Mouse (Mus musculus) forebrain, embryonic 14.5 days (tissue): ENCODE measurements at regions not wholly inside any gene's neighbourhood (a gene's known extent, or its start where the extent isn't known, plus 50 kb on each side); places are given as distances from the start of the nearest gene placed in this dataset.

ENCODE experiments used
- ATAC-seq: fragments of 200-750 bp; cut with Nextera tagmentation; 2 replicates; pipeline ENCODE4 v1.8.0; 2017; ENCODE audit warnings: mild to moderate bottlenecking, moderate library complexity
- DNase-seq: peaks from one replicate; pipeline ENCODE4 v3.0.0-alpha.2; 2015; ENCODE audit warnings: low spot score
- H3K27ac ChIP-seq: fragments of 300-500 bp; sonication (generic); 2 replicates; pipeline ENCODE4 v1.5.1; 2014; ENCODE audit warnings: low read depth, mild to moderate bottlenecking, control low read depth, low read length, moderate library complexity
- H3K27me3 ChIP-seq: fragments of 300-500 bp; sonication (generic); replicated peaks from 2 replicates; pipeline ENCODE4 v1.6.1; 2014; ENCODE audit warnings: low read length, control low read depth, mixed read lengths; ENCODE audit not compliant: control insufficient read depth, insufficient read depth
- H3K36me3 ChIP-seq: fragments of 300-500 bp; sonication (generic); 2 replicates; pipeline ENCODE4 v1.6.1; 2014; ENCODE audit warnings: low read length, control low read depth; ENCODE audit not compliant: control insufficient read depth, insufficient read depth
- H3K4me1 ChIP-seq: fragments of 300-500 bp; sonication (generic); 2 replicates; pipeline ENCODE4 v1.6.1; 2014; ENCODE audit warnings: antibody characterized with exemption, low read length, control low read depth; ENCODE audit not compliant: control insufficient read depth, insufficient read depth
- H3K4me2 ChIP-seq: fragments of 300-500 bp; sonication (generic); 2 replicates; pipeline ENCODE4 v1.6.1; 2014; ENCODE audit warnings: mild to moderate bottlenecking, control low read depth, low read length
- H3K4me3 ChIP-seq: fragments of 300-500 bp; sonication (generic); 2 replicates; pipeline ENCODE4 v1.5.1; 2014; ENCODE audit warnings: low read depth, low read length, control low read depth
- H3K9ac ChIP-seq: fragments of 300-500 bp; sonication (generic); 2 replicates; pipeline ENCODE4 v1.6.1; 2014; ENCODE audit warnings: mild to moderate bottlenecking, low read length, control low read depth, moderate library complexity
- H3K9me3 ChIP-seq: fragments of 300-500 bp; sonication (generic); replicated peaks from 2 replicates; pipeline ENCODE4 v1.6.1; 2016; ENCODE audit warnings: low read length, control low read depth, mixed read lengths; ENCODE audit not compliant: control insufficient read depth
- WGBS: fragments of 180-500 bp; shearing (Covaris S2); extraction: QIAGEN DNeasy Blood & Tissue Kit; methylation state at CpG from one replicate; pipeline ENCODE4 v1.1.7; 2014; 5-methylcytosine and 5-hydroxymethylcytosine counted together

DNA sequence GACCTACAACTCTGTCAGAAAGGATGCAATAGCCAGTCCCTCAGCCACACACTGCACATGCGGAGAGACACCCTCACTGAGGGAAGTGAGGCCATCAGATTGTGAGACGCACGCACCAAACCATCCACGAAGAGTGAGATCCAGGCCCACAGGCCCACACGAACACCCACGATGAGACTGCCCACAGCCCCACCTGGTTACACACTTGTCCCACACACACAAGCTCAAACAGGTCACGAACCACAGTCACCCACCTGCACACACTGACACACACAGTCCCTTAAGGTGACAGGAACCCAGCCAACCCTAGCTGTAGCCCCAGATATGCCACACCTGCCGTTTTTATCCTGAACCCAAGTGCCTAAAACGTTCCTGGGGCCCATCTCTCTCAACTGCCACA lies 76.8 kb downstream of the Zfp36l2 start:
- no peaks in the 10 kb centered on the region for H3K9me3 ChIP-seq
- no peaks in the 10 kb centered on the region for H3K27me3 ChIP-seq
- H3K27ac ChIP-seq: no peak overlapping the region
- 84% methylated on average over 9 of the region's 9 CpGs for WGBS
- no peaks in the 10 kb centered on the region for H3K36me3 ChIP-seq
- no peaks in the 10 kb centered on the region for H3K4me1 ChIP-seq
- H3K4me2 ChIP-seq: no peak overlapping the region
- ATAC-seq: no peak
- no peak for DNase-seq
- no peak overlapping the region for H3K9ac ChIP-seq
- no peak overlapping the region for H3K4me3 ChIP-seq

DNA sequence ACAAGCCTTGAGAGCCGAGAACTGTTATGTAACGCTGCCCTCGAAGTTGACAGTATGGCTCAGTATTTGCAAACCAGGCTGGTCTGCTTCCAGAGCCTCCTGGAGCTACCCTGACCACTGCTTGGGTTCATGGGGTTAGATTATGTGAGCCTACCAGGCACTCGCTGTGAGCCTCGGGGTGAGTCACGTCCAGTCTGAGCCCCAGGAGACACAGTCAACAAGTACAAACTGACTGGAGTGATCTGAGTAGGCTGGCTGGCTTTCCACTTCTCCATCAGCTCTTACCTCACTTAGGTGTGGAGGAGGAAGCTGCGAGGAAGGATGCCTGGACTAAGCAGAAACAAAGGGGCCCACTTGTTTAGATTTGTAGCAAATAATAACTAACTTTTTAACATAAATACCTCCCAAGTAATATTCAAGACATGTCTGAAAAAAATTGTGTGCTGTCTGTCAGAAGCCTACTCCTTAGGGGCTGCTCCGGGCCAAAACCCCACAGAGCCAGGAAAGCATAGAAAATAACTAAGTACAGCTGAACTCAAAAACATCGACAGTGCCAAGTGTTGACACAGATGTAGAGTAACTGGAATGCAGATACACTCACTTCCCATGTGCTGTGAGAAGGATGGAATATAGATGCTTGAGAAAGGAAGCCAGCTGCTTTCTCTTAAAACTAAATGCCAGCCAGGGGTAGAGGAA lies 77.6 kb downstream of the Zfp36l2 start:
- no peak overlapping the region for H3K27ac ChIP-seq
- WGBS: 81% methylated on average over 9 of the region's 9 CpGs

GRCm38 (mm10) chr17:84107946-84108686 lies 79.6 kb downstream of the Zfp36l2 start:
- 90% methylated on average over 8 of the region's 8 CpGs for WGBS

More for the DNA sequence above, 77.6 kb downstream of the Zfp36l2 start:
- ATAC-seq (no peak), DNase-seq (no peak)
- Histone ChIP-seq H3K4me1 (no peaks in the 10 kb centered on the region), H3K4me2 (no peak overlapping the region), H3K4me3 (no peak overlapping the region), H3K9me3 (no peaks in the 10 kb centered on the region), H3K27me3 (no peaks in the 10 kb centered on the region), H3K36me3 (no peaks in the 10 kb centered on the region), H3K9ac (no peak overlapping the region)

DNA sequence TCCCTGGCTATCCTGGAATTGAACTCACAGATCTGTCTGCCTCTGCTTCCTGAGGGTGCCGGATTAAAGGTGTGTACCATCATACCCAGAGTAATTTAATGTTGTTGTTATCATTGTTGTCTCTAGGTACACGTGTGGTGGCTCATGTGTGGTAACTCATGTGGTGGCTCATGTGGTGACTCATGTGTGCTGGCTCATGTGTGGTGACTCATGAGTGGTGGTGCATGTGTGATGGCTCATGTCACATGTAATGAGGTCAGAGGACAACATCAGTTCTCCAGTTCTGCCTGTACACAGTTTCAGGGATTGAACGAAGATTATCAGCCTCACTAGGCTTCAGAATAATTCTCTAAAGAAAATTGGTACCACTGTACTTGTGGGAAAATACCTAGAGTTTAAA lies 80.2 kb downstream of the Zfp36l2 start:
- WGBS: 83% methylated on average over 3 of the region's 3 CpGs
- no peaks in the 10 kb centered on the region for H3K4me1 ChIP-seq
- no peak for ATAC-seq

More at GRCm38 (mm10) chr17:84107946-84108686, 79.6 kb downstream of the Zfp36l2 start:
- Histone ChIP-seq H3K9me3 (no peaks in the 10 kb centered on the region), H3K9ac (no peak overlapping the region), H3K4me3 (no peak overlapping the region), H3K4me2 (no peak overlapping the region), H3K27me3 (no peaks in the 10 kb centered on the region), H3K27ac (no peak overlapping the region), H3K4me1 (no peaks in the 10 kb centered on the region), H3K36me3 (no peaks in the 10 kb centered on the region)
- DNase-seq (no peak), ATAC-seq (no peak)

GRCm38 (mm10) chr17:84104242-84104641 lies 83.5 kb downstream of the Zfp36l2 start:
- ATAC-seq (no peak), DNase-seq (no peak)
- Histone ChIP-seq H3K36me3 (no peaks in the 10 kb centered on the region), H3K4me1 (no peaks in the 10 kb centered on the region), H3K27ac (no peak overlapping the region), H3K4me3 (no peak overlapping the region), H3K4me2 (no peak overlapping the region), H3K27me3 (no peaks in the 10 kb centered on the region), H3K9ac (no peak overlapping the region), H3K9me3 (no peaks in the 10 kb centered on the region)
- WGBS: 88% methylated on average over 7 of the region's 7 CpGs

More for the DNA sequence above, 80.2 kb downstream of the Zfp36l2 start:
- DNase-seq: no peak
- Histone ChIP-seq H3K4me2 (no peak overlapping the region), H3K4me3 (no peak overlapping the region), H3K9ac (no peak overlapping the region), H3K36me3 (no peaks in the 10 kb centered on the region), H3K27ac (no peak overlapping the region), H3K27me3 (no peaks in the 10 kb centered on the region), H3K9me3 (no peaks in the 10 kb centered on the region)

- H3K36me3 ChIP-seq: no peaks in the 10 kb centered on the region
- no peaks in the 10 kb centered on the region for H3K9me3 ChIP-seq
- no peak overlapping the region for H3K27ac ChIP-seq
- no peaks in the 10 kb centered on the region for H3K27me3 ChIP-seq
- H3K9ac ChIP-seq: no peak overlapping the region
- H3K4me1 ChIP-seq: no peaks in the 10 kb centered on the region
- H3K4me3 ChIP-seq: no peak overlapping the region
- H3K4me2 ChIP-seq: no peak overlapping the region
- ATAC-seq (no peak), DNase-seq (no peak)
- 73% methylated on average over 7 of the region's 7 CpGs for WGBS
These were observed 84.4 kb downstream of the Zfp36l2 start for GRCm38 (mm10) chr17:84103344-84103743.

DNA sequence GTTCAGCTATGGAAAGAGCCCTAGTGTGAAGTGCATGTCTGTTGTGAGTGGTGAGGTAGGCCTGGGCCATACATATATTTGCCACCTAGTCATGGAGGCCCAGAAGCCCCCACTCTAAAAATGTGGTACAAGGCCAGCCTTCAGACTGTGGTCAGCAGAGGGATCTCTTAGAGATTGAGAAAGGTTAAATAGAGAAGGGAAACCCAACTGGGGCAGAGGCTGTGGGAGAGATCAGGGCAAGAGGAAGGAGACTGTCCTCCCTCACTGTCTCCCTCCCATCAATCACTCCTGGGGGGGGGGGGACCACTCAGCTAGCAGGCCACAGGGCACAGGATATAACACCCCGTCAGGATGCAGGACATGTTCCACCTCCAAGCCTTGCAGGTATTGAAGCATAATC lies 86.1 kb downstream of the Zfp36l2 start:
- H3K9ac ChIP-seq: no peak overlapping the region
- DNase-seq: no peak

GRCm38 (mm10) chr17:84100523-84100922 lies 87.2 kb downstream of the Zfp36l2 start:
- no peak overlapping the region for H3K9ac ChIP-seq
- no peak overlapping the region for H3K4me3 ChIP-seq
- no peaks in the 10 kb centered on the region for H3K36me3 ChIP-seq
- no peak overlapping the region for H3K4me2 ChIP-seq
- 33% methylated on average over 10 of the region's 10 CpGs for WGBS
- no peaks in the 10 kb centered on the region for H3K9me3 ChIP-seq
- ATAC-seq (no peak), DNase-seq (peak; percentile 59)
- H3K4me1 ChIP-seq: peaks cover 18% of the 10 kb centered on the region
- no peaks in the 10 kb centered on the region for H3K27me3 ChIP-seq
- no peak overlapping the region; the same call in 1 of the 2 replicates for H3K27ac ChIP-seq

More for the DNA sequence above, 86.1 kb downstream of the Zfp36l2 start:
- ATAC-seq: no peak
- Histone ChIP-seq H3K9me3 (no peaks in the 10 kb centered on the region), H3K4me2 (no peak overlapping the region), H3K27me3 (no peaks in the 10 kb centered on the region), H3K4me1 (peaks cover 10% of the 10 kb centered on the region), H3K36me3 (no peaks in the 10 kb centered on the region), H3K27ac (no peak overlapping the region), H3K4me3 (no peak overlapping the region)
- WGBS: 88% methylated on average over 1 of the region's 1 CpGs

- no peak overlapping the region for H3K9ac ChIP-seq
- no peaks in the 10 kb centered on the region for H3K27me3 ChIP-seq
- WGBS: 89% methylated on average over 9 of the region's 9 CpGs
- DNase-seq: no peak
- H3K4me1 ChIP-seq: peaks cover 19% of the 10 kb centered on the region
- no peak overlapping the region for H3K27ac ChIP-seq
- no peak overlapping the region for H3K4me2 ChIP-seq
- no peaks in the 10 kb centered on the region for H3K36me3 ChIP-seq
- no peak for ATAC-seq
- H3K9me3 ChIP-seq: no peaks in the 10 kb centered on the region
- H3K4me3 ChIP-seq: no peak overlapping the region
These were observed 88.0 kb downstream of the Zfp36l2 start for GRCm38 (mm10) chr17:84099737-84100136.
